Mouse (Mus musculus) inflammation-experienced regulatory T-cells, adult 6 months (primary cell): Measurements from ENCODE around the gene Npr1. TPM values are rescaled to one million over a fixed set of nuclear protein-coding genes. Genes with fewer than 3 reads are reported as not detected.

Source experiments
- ATAC-seq: one replicate; pipeline ENCODE4 v1.8.0; 2017
- polyA plus RNA-seq, 3 experiments: library from polyadenylated mRNA; unstranded; fragments of 100-300 nt; shearing (Covaris generic); gene quantifications; one replicate each; pipeline ENCODE4 v1.2.1; 2017

Npr1 gene
- polyA plus RNA-seq: not detected

DNA sequence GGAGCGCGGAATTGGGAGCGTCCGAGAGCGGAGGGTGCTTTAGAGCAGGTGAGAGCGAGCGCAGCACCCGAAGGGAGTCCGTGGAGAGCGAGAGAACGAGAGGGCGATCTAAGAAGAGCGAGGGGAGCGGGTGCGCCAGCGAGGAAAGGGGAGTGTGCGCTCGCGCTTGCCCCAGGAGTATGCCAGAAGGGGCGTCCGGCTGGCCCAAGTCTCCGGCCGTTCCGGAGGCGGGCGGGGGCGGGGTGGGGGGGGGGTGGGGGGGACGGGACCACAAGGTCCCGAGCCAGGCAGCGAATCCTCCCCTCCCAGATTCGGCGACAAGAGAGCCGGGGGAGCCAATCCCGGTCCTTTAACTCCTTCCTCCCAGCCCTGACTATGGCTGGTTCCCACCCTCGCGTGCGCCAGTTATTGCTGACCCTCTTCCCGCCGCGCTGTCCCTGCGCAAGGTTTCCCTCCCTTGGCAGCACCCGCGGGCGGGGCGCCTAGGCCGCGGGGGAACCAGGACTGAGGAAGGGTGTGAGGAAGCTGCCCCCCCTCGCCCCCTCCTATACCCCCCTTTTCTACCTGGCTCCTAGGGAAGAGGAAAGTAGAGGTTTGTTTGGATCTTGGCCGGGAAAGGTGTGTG is at the start of gene Npr1:
Npr1 (minus strand) TSS at position 181 of the 625 bp plus-strand sequence.
- peak; percentile 32 for ATAC-seq

DNA sequence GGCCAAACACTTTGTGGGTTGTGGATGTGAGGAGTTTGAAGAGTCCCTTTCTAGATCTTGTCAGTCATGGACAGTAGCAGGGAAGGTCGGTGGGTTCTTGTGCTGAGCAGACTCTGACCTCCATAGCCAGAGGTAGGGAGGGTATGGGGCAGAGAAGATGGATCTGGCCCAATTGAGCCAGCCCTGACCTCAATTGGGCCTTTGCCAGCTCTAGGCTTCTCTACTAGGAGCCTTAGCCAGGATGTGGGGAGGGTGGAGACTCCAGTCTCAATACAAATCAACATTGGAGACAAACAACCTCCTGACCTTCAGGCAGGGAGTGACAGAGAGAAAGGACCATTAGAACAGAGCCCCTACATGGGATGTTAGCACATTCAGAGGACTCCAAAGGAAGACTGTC is 49.6 kb upstream of the Npr1 start:
- peak; percentile 13 for ATAC-seq

DNA sequence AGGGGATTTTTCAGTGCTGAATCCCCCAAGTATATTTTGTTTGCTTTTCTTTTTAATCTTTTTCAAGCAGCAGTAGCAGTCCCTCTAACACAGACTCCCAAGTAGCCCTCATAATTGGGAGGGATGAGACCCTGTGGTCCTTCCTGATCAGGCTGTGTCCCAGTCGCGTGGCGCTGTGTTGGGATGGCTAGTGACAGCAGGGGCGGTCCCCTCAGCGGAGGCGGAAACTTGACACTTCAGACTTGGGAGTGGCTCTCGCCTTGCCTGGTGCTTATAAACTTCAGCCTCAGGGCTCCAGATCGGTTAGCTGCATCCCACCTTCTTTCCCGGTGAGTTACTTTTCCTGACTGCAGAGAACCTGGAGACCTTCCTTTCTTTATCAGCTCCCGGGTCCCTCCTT is 49.0 kb upstream of the Npr1 start:
- peak; percentile 89 for ATAC-seq

DNA sequence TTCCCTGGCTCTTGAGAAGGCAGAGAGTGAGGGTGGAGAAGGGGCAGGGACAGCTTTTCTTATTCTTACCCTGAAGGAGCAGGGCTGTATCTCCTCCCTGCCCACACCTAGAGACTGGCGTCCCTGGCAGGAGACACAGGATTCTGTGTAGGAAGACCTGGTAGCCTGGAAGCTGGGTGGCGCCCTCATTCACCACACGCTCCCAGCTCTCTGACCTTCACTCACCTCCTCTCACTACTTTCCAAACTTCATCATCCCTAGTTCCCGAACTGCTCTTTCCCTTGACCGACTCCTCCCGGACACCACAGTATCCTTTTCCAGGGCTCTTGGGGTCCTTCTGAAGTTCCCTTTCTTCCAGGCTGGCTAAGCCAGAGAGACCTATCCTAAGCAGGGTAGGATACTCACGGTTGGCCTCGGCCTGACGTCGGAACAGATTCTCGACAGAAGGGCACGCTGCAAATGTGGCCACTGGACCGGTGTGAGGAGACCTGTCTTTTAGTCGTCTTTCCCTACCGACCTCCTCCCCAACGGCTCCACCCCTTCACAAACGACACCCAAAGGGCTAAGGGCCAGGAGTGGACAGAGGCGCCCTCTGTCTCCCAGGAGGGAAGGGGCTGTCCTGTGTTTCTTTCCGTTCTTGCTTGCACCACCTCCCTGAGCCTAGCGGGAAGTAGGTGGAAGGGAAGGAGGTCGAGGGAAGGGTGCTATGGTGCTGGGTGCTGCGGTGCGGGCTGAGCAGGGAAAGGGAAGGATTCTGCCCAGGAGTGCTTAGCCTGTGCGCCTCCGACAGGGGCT is 48.3 kb upstream of the Npr1 start, which contains the start of the genes S100a1 and S100a13:
S100a1 (minus strand) TSS at position 597 of the 795 bp plus-strand sequence.
S100a13 (plus strand) TSS at position 640 of the 795 bp plus-strand sequence.
- peak; percentile 19 for ATAC-seq

DNA sequence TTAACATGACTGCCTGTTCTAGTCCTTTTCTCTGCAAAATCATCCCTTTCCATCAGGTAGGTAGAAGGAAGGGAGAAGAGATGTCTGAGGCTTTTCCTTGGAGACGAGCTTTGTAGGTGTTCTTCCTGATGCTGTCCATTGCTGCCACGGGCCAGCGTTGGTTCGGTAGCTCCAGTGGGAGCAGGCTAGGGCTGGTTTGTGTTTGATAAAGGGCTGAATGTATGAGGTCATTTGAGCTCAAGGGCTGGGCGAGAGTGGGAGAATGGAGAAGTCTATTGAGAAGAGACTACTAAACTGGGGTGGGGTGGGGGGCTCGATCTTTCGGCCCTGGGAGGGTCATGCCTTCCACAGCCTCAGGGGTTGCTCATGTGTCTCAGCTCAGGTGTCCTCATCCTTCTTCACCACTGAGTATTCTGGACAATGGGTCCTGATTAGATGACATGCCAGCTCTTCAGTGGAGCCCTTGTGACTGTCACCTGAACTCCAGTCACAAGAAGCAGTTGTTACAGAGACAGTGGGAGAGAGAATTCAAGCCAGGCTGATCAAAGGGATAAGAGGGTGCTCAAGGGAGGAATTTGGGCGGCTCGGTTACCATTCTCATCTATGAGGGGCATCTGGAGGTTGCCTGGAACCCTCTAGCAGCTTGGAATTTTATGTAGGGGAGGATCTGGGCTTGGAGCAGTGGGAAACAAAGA is 47.4 kb upstream of the Npr1 start:
- no peak for ATAC-seq

GRCm38 (mm10) chr3:90512276-90512675 is 46.6 kb upstream of the Npr1 start:
- ATAC-seq: no peak

DNA sequence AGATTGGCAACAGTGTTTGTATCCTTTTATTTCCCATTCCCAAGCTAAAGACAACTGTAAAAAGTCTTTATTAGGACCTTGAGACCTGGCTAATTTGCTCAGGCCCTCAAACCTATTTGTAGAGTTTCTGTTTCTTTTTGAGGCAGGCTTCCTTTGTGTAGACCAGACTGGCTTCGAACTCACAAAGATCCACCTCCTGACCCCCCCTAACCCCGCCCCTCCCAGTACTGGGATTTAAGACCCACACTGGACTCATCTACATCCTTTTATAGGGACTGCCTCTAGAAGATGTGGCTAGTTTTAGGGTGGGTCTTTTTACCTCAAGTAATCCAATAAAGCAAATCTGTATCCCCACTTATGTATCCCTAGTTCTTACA is 44.1 kb upstream of the Npr1 start:
- peak; percentile 23 for ATAC-seq

DNA sequence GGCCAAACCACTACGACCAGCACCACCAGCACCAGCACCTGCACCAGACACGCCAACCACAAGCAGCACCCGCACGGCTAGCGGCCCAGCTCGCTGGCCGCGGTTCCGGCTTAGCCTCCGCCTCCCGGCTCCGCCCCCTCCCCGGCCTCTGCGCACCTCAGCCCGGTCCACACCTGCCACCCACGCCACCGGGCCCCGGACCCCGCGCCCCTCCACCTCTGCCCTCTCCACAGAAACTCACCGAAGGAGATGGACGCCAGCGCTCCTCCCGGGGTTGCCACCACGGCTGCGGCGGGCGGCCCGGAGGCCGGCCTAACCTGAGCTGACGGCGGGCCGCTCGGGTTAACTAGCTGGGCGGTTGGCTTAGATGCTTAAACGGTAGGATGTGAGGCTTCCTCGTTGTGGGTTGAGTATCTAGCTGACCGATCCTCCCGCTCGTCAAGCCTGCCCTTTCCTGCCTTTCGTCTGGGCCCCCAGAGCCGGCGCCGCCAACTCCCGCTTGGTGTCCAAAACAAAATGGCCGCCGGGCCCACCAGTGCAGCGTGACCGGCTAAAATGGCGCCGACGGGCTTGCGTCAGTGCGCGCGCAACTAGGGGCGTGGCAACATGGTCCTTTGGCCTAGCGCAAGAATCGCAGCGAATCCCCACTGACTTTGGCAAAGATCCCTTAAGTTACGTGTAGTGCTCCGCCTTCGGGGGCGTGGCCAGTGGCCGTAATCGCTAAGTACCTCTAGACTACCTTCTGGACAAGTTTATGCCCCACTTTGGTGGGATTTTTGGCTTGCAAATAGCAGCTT is 43.5 kb upstream of the Npr1 start, which contains the start of gene Chtop:
Chtop (minus strand) TSS at position 549 of the 797 bp plus-strand sequence.
- peak; percentile 88 for ATAC-seq

- no peak for ATAC-seq
These were observed 42.8 kb upstream of the Npr1 start for GRCm38 (mm10) chr3:90508287-90508949.

DNA sequence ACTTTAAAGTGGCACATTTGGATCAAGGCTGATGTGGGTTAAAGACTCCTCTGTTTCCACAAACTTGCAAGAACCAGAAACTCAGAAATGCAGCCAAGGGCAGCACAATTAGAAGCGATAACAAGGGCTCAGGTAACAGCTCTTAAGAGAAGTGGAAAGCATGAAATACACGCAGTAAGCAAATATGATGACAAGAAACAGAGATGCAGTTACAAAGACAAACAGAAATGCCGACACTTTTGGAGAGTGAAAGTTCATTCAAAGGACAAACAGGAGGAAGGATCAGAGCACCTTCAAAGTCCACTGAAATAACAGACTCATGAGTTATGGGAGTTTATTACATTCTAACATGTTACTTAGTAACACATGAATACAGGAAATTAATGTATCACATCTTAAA is 40.7 kb upstream of the Npr1 start:
- no peak for ATAC-seq

DNA sequence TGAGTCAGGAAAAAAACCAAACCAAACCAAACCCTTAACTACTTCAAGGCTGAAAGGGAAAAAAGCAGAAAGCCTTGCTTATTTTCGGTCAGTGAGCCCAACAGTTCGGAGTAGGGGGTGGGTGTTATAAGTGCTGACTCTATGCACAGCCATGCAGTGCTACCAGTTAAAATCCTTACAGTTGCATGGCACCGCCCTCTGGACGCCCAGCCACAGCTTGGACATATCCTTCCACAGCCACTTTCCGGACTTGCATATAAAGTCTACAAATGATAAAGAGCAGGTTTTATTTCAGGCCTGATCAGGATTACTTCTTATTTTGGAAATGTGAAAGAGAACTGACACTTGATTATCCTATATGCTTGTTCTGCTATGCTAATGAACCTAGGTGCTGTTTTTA is 39.5 kb upstream of the Npr1 start:
- no peak for ATAC-seq

DNA sequence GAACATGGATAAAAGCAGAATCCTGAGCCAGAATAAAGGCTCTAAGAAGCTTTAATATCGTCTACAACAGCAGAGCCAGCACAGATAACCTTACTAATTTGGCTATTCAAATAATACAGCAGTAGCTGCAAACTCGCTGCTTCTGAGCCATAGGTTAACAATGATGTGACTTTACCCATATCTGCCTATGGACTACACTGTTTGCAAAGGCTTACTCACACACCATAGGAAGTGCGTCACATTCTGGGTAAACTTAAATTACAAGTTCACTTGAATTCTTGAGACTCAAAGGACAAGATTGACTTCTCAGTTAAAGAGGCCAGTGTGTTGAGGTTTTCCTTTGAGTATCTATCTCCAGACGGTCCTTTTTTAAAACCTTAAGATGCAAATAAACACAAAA is 37.8 kb upstream of the Npr1 start:
- no peak for ATAC-seq

GRCm38 (mm10) chr3:90497597-90497996 is 31.9 kb upstream of the Npr1 start:
- no peak for ATAC-seq

DNA sequence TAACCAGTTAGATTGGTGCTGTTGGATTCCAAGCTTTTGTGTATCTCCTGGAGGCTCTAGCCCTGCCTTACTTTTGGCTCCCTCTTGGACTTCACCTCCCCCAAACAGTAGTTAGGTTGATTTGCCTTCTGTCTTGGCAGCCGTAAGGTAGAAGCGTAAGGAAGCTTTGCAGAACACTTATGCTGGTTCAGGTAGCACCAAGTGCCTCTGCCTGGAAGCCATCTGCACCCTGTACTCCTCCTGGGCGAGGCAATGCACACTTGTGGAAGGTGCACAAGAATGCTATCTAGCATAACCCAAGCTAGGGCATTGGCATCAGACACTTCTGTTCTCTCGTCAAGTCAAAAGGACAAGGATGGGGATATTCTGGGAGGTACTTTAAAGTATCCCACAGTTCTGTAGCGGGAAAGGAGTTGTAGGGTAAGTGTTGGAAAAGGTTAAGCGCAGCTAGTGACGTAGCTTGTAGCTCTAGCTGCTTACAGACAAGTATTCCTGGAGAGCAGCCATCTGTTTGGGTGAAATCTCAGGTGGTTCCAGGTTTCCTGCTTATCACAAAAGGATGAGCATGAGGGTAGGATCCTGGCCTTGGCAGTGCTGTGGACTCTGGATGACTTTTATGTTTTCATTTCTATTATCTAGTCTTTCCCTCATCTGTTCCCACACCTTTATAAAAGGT is 30.3 kb upstream of the Npr1 start:
- no peak for ATAC-seq

- no peak for ATAC-seq
These were observed 28.3 kb upstream of the Npr1 start for GRCm38 (mm10) chr3:90493831-90494540.

DNA sequence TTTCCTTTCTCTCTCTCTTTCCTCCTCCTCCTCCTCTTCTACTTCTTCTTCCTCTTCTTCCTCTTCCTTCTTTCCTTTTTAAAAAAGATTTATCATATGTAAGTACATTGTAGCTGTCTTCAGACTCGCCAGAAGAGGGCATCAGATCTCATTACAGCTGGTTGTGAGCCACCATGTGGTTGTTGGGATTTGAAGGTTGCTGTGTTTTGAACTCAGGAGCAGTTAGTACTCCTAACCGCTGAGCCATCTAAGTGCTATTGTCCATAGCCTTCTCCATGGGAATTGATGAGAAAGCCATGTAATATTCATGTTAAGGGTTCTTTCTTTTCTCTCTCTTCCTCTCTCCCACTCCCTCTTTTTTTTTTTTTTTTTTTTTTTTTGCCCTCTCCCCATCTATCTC is 25.7 kb upstream of the Npr1 start:
- peak; percentile 31 for ATAC-seq

DNA sequence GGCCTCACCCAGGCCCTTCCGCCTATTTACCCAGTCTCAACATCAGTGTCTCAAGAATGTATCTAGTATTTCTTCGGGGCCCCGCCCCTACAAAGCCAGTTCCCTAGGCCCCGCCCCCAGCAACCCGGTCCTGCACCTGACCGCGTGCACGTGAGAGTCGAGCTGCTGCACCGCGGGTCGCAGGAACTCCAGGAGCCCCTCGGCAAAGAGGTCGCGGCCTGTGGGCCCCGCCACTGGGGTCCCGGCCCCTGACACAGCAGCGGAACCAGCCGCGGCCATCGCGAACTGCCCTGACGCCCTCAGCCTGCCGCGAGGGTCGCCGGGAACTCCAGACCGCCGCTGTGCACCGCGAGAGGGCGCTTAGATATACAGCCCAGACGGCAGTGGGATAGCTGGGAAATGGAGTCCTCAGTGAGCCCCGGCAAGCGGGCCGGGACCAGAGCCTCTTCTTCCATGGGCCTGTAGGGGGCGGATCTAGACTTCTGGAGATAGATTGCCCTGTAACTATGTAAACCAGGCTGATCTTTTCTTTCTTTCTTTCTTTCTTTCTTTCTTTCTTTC is 25.1 kb upstream of the Npr1 start, which contains the start of gene Snapin:
Snapin (minus strand) TSS at position 338 of the 561 bp plus-strand sequence.
- ATAC-seq: peak; percentile 97

- ATAC-seq: no peak
These were observed 22.9 kb upstream of the Npr1 start for GRCm38 (mm10) chr3:90488576-90488975.

- ATAC-seq: no peak
These were observed 21.3 kb upstream of the Npr1 start for GRCm38 (mm10) chr3:90486998-90487397.
